Mouse (Mus musculus) hindbrain, postnatal 0 days (tissue): Measurements from ENCODE around the gene Stx6. TPM values are rescaled to one million over a fixed set of nuclear protein-coding genes. Genes with fewer than 3 reads are reported as not detected.

Source experiments
- ATAC-seq: fragments of 200-750 bp; cut with Nextera tagmentation; 2 replicates; pipeline ENCODE4 v1.8.0; 2017; ENCODE audit warnings: mild to moderate bottlenecking, moderate TSS enrichment, moderate library complexity
- DNase-seq: peaks from one replicate; pipeline ENCODE4 v3.0.0-alpha.2; 2015; ENCODE audit warnings: low spot score
- H3K27ac ChIP-seq: fragments of 300-500 bp; sonication (generic); 2 replicates; pipeline ENCODE4 v1.5.1; 2014; ENCODE audit warnings: mild to moderate bottlenecking
- H3K27me3 ChIP-seq: fragments of 300-500 bp; sonication (generic); 2 replicates; pipeline ENCODE4 v1.6.1; 2014; ENCODE audit warnings: low read length, mixed read lengths; ENCODE audit not compliant: insufficient read depth
- H3K36me3 ChIP-seq: fragments of 300-500 bp; sonication (generic); 2 replicates; pipeline ENCODE4 v1.6.1; 2014; ENCODE audit warnings: low read length, mixed read lengths; ENCODE audit not compliant: insufficient read depth
- H3K4me1 ChIP-seq: fragments of 300-500 bp; sonication (generic); 2 replicates; pipeline ENCODE4 v1.6.1; 2014; ENCODE audit warnings: antibody characterized with exemption, low read length, mixed read lengths; ENCODE audit not compliant: insufficient read depth
- H3K4me2 ChIP-seq: fragments of 300-500 bp; sonication (generic); 2 replicates; pipeline ENCODE4 v1.6.1; 2014; ENCODE audit warnings: low read depth, mild to moderate bottlenecking, low read length, moderate library complexity, mixed read lengths
- H3K4me3 ChIP-seq: fragments of 300-500 bp; sonication (generic); 2 replicates; pipeline ENCODE4 v1.5.1; 2014; ENCODE audit warnings: low read length
- H3K9ac ChIP-seq: fragments of 300-500 bp; sonication (generic); replicated peaks from 2 replicates; pipeline ENCODE4 v1.6.1; 2014; ENCODE audit warnings: mild to moderate bottlenecking, low read length, moderate library complexity, mixed read lengths
- H3K9me3 ChIP-seq: fragments of 300-500 bp; sonication (generic); 2 replicates; pipeline ENCODE4 v1.6.1; 2016; ENCODE audit warnings: low read length, mixed read lengths
- CTCF ChIP-seq: IDR thresholded peaks from 2 replicates; pipeline ENCODE4 v1.5.1; 2016; ENCODE audit warnings: antibody characterized with exemption, control low read depth, low read depth
- WGBS: fragments of 180-500 bp; shearing (Covaris S2); extraction: QIAGEN DNeasy Blood & Tissue Kit; methylation state at CpG from one replicate; pipeline ENCODE4 v1.1.7; 2014; 5-methylcytosine and 5-hydroxymethylcytosine counted together
- polyA plus RNA-seq: library from polyadenylated mRNA; unstranded; fragments of >200 nt; fragmentation: Nextera tagmentation; extraction: Ambion mirVana; gene quantifications from 2 replicates; pipeline ENCODE4 v1.2.1, GENCODE M21; 2015
- total RNA-seq: library from RNA; depleted of rRNA; stranded (reverse); fragments of >200 nt; gene quantifications from 2 replicates; pipeline ENCODE4 v1.2.3, GENCODE M21; 2014

Gene Stx6
- total and polyA plus RNA-seq, 2 experiments from 2014 or later, result 82.2 to 84.2 TPM

DNA sequence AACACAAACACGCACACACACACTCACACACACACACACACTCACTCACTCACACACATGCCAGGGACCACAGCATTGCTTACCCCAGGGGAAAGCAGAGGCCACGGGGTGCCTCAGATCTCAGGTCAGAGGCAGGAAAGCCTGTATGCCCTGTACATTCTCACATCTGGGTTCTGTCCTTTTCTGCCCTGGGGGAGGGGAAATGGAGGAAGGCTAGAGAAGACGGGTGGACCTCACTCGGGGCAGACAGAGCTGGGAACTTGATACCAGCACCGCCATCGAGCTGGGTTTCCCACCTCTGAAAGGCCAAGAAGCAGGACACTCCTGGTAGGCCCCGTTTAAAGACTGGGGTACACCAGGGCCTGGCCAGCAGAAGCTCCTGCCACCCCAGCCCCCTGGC lies 52.5 kb downstream of the Stx6 start:
- Histone ChIP-seq H3K36me3 (no peaks in the 10 kb centered on the region; the same call in 1 of the 2 replicates), H3K4me2 (no peak overlapping the region), H3K9ac (no peak overlapping the region), H3K4me1 (peaks cover 37% of the 10 kb centered on the region), H3K9me3 (no peaks in the 10 kb centered on the region), H3K27ac (peak overlapping the region; percentile 65; the same call in 1 of the 2 replicates), H3K27me3 (no peaks in the 10 kb centered on the region), H3K4me3 (no peak overlapping the region)
- ATAC-seq, result no peak
- TF ChIP-seq CTCF, result no peak
- no peak for DNase-seq
- WGBS, result 50% methylated on average over 7 of the region's 7 CpGs

DNA sequence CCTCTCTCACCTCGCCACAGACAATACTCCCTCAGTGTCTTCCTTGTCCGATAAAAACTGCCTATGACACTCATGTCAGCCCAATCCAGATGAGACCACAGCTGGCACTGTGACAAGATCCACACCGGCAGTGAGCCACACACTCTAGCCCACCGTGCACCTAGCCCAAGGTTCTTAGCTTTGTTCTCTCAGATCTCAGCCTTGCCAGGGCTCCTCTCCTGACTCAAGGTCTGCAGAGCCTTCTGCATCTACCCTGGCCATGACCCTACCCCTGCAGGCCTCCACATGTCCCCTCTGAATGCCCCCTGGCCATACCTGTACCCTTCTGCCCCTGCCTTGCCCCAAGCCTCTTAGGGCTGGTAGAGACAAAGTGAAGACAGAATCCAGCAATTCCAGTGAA lies 53.6 kb downstream of the Stx6 start:
- 0 out of 2 replicates have a peak overlapping the region, but pooled peaks have one; percentile 13 for H3K4me2 ChIP-seq
- no peaks in the 10 kb centered on the region; the same call in 1 of the 2 replicates for H3K36me3 ChIP-seq
- TF ChIP-seq CTCF, result no peak
- WGBS, result 24% methylated on average over 4 of the region's 4 CpGs
- DNase-seq (no peak), ATAC-seq (no peak)
- peak overlapping the region; percentile 28; the same call in 1 of the 2 replicates for H3K9ac ChIP-seq
- peaks cover 41% of the 10 kb centered on the region for H3K4me1 ChIP-seq
- no peaks in the 10 kb centered on the region for H3K9me3 ChIP-seq
- H3K4me3 ChIP-seq, result no peak overlapping the region
- H3K27ac ChIP-seq, result peak overlapping the region; percentile 70
- H3K27me3 ChIP-seq, result no peaks in the 10 kb centered on the region

DNA sequence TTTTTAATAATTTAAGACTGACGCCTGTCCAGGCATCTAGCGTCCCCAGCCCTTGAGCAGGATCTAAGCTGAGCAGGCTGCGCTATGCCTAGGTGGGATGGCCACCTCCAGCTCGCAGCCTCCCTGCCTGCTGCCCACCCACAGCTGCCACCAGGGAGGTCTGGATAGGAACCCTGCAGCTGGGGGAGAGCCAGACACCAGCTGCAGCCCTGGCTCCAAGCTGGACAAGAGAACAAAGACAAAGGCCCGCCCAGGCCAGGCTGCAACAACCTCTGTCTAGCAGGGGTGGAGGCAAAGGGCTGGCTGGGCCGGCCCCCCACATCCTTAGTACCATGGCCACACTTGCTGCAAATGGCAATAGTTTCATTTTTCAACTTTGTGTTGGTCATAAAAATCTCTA lies 54.0 kb downstream of the Stx6 start:
- peaks cover 41% of the 10 kb centered on the region for H3K4me1 ChIP-seq
- peak overlapping the region; percentile 28; the same call in 1 of the 2 replicates for H3K9ac ChIP-seq
- 20% methylated on average over 6 of the region's 6 CpGs for WGBS
- H3K27me3 ChIP-seq, result no peaks in the 10 kb centered on the region
- DNase-seq, result peak; percentile 77
- peak; percentile 69 for ATAC-seq
- H3K4me2 ChIP-seq, result 0 out of 2 replicates have a peak overlapping the region, but pooled peaks have one; percentile 13
- TF ChIP-seq CTCF, result no peak
- no peaks in the 10 kb centered on the region; the same call in 1 of the 2 replicates for H3K36me3 ChIP-seq
- no peak overlapping the region for H3K4me3 ChIP-seq
- peak overlapping the region; percentile 70 for H3K27ac ChIP-seq
- H3K9me3 ChIP-seq, result no peaks in the 10 kb centered on the region

DNA sequence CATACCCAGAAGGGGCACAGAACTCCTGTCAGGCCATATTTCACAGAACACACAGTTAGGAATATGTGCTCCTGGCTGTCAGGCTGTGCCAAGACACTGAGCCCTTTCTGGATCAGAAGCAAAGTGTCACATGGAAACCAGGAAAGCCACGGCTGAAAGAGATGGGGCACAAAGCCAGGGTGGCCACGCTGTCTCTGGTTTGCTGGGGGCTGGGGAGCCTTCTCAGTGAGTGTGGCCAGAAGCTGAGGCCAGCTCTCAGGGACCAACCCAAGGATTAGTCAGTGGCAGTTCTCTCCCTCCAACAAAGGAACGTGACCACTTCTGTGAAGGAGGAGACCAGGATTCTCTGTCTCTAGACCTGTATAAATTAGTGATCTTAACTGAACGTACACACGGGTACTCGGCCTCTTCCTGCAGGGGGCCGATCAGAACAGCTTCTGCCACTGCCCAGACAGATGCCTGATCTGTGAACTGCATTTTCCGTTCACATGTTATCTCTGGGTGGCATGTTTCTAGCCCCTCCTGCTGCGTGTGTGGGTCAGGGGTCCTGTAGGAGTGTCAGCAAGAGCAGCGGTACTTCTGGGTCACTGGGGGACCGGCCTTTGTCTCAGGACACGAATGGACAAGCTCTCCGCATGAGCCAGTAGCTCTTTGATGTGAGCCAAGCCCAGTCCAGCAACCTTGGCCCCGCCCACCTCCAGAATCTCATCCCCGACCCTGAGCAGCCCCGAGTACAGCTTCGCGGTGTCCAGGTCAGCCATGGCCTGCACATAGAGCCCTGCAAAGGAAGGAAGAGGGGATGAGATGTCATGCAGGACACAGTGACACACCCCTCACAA lies 54.6 kb downstream of the Stx6 start:
- Histone ChIP-seq H3K9ac (no peak overlapping the region), H3K4me1 (peaks cover 41% of the 10 kb centered on the region), H3K4me2 (peak overlapping the region; percentile 5; the same call in 1 of the 2 replicates), H3K27me3 (no peaks in the 10 kb centered on the region), H3K27ac (peak overlapping the region; percentile 70), H3K36me3 (no peaks in the 10 kb centered on the region), H3K4me3 (no peak overlapping the region), H3K9me3 (no peaks in the 10 kb centered on the region)
- 11% methylated on average over 18 of the region's 18 CpGs for WGBS
- ATAC-seq (peak; percentile 55), DNase-seq (peak; percentile 85)
- TF ChIP-seq CTCF, result peak; percentile 10

DNA sequence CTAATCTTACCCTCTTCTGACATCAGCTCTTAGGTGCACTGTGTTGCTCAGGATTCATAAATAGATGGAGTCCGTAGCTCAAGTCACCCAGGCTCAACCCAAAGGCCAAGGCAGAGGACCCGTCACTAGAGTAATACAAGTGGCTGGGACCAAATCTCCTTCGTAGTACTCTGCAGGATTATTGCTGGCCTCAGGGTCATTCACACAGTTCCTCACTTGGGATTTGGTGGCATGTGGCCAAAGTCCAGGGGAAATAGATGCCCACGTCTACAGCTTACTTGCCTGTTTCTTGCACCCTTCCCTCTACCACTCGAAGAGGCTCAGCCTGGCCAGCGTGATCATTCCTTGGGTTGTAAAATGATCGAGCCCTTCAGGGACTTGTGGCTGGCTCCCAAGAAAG lies 55.4 kb downstream of the Stx6 start:
- DNase-seq (no peak), ATAC-seq (no peak)
- Histone ChIP-seq H3K4me1 (peaks cover 41% of the 10 kb centered on the region), H3K9ac (no peak overlapping the region), H3K4me2 (no peak overlapping the region), H3K9me3 (no peaks in the 10 kb centered on the region), H3K27ac (peak overlapping the region; percentile 27; the same call in 1 of the 2 replicates), H3K4me3 (no peak overlapping the region), H3K27me3 (no peaks in the 10 kb centered on the region), H3K36me3 (no peaks in the 10 kb centered on the region)
- WGBS, result 69% methylated on average over 7 of the region's 7 CpGs
- no peak for TF ChIP-seq CTCF

DNA sequence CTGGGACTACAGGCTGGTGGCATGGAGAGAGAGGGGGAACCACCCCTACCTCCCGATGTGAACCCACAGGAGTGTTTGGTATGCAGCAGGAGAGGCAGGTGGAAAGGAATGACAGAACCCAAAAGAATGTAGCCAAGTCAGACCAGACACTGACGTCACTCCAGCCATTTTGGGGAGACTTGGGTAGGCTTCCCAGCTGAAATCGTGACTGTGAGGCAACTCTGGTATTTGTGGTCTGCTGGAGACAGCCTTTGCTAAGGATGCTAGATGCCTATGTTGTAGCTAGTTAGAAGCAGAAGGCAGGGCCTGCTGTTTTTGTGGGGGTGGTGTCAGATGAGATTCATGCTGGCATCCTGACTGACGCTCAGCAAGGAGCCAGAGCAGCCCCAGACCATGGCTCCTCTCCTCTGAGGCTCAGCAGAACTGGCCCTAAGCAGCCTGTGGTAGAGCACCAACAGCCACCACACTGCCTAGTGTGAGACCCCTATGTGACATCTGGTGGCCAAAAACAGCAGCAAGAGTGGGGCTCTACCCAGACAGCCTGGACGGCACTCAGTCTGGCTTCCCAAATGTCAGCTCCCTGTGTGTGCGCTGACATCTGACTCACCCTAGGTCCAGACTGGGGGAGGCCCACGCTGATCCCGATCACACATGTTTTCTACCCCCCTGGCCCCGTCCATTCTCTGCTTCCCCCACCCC lies 56.7 kb downstream of the Stx6 start:
- 47% methylated on average over 9 of the region's 9 CpGs for WGBS
- H3K4me1 ChIP-seq, result peaks cover 35% of the 10 kb centered on the region

More for the DNA sequence above, 56.7 kb downstream of the Stx6 start:
- ATAC-seq (0 out of 2 replicates have a peak, but pooled peaks have one; percentile 22), DNase-seq (no peak)
- TF ChIP-seq CTCF, result peak; percentile 66
- H3K36me3 ChIP-seq, result 0 out of 2 replicates have a peak, but pooled peaks cover 3% of the 10 kb centered on the region
- H3K9me3 ChIP-seq, result no peaks in the 10 kb centered on the region
- no peak overlapping the region for H3K4me3 ChIP-seq
- H3K9ac ChIP-seq, result no peak overlapping the region
- H3K27ac ChIP-seq, result no peak overlapping the region
- H3K4me2 ChIP-seq, result no peak overlapping the region
- no peaks in the 10 kb centered on the region for H3K27me3 ChIP-seq
